Mouse (Mus musculus): ENCODE measurements around the gene Zbtb42. TPM values are rescaled to one million over a fixed set of nuclear protein-coding genes. Genes with fewer than 3 reads are reported as not detected.

Zbtb42 gene
- polyA plus RNA-seq, 1 experiment from 2014 or later = 6.7 TPM

DNA sequence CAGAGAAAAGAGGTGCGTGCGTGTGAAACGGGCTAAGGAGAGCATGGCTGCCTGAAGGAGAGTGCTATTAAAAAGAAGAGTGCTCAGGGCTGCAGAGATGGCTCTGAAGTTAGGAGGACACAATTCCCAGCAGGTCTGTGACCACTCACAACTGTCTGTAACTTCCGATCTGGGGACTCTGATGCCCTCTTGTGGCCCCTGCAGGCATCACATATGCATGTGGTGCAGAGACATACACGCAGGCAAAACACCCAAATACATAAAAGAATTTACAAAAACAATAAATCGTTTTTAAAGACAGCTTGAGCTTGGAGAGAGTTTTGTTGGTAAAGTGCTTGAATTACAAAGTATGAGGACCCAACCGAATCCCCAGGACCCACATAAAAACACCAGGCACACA lies 38.5 kb downstream of the Zbtb42 start:
- ATAC-seq (ENCODE audit: insufficient read depth, low FRiP score, low TSS enrichment) (no peak), DNase-seq (ENCODE audit: low spot score) (peak; percentile 67)
- H3K9me3 ChIP-seq (ENCODE audit: control insufficient read depth, low read length) = no peaks in the 10 kb centered on the region
- 32% methylated on average over 7 of the region's 7 CpGs for WGBS
- H3K27ac ChIP-seq (ENCODE audit: low read depth, low read length) = no peak overlapping the region
- H3K4me2 ChIP-seq (ENCODE audit: low read depth) = no peak overlapping the region
- no peak overlapping the region for H3K9ac ChIP-seq (ENCODE audit: low read length)
- no peak overlapping the region for H3K4me3 ChIP-seq (ENCODE audit: low read depth, low read length)
- H3K27me3 ChIP-seq (ENCODE audit: control insufficient read depth, insufficient read depth, low read length) = peaks cover 19% of the 10 kb centered on the region
- no peaks in the 10 kb centered on the region for H3K36me3 ChIP-seq (ENCODE audit: control insufficient read depth, insufficient read depth, low read length)
- H3K4me1 ChIP-seq (ENCODE audit: control insufficient read depth, insufficient read depth, low read length) = 0 out of 2 replicates have a peak, but pooled peaks cover 5% of the 10 kb centered on the region

DNA sequence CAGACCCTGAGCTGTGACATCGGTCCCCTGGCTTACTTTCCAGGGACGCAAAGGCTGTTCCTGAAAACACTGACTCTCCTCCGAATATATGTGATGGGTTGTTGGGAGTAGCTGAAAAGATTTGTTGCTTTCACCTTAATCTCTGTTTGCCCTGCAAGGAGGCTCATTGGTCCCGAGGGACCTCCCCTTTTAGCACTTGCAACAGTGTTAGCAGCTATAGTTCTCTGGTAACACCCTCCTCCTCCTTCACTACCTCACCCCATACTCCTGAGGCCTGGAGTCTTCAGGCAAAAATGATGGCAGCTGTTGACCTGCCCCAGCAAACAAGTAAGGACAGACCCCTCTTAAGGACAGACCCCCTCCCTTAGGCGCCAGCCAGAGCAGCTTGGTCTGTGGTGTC lies 40.4 kb downstream of the Zbtb42 start:
- H3K4me1 ChIP-seq (ENCODE audit: control insufficient read depth, insufficient read depth, low read length) = peaks cover 11% of the 10 kb centered on the region; the same call in 1 of the 2 replicates
- WGBS = 58% methylated on average over 5 of the region's 5 CpGs
- H3K27me3 ChIP-seq (ENCODE audit: control insufficient read depth, insufficient read depth, low read length) = peaks cover 23% of the 10 kb centered on the region

DNA sequence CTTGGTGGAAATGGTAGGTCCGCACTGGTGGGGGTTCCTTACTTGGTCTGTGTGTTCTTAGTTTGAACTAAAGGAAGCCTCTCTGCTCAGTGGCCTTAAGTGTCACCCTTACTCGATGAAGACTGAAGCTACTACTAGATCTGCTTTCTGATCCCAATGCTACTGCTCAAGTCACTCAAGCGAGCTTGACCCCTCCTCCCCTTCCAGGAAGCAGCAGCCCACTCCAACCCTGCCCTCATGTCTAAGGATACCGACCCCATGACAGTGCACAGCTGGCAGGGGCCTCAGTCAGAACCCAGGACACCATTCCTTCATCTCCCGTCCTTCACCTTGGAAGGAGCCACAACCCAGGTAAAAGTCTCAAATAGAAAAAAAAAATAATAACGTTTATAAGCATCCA lies 41.6 kb downstream of the Zbtb42 start, which contains the start of gene Cep170b:
Gene Cep170b, plus strand, starts transcription at position 240 of the 400 bp plus-strand sequence.
- DNase-seq (ENCODE audit: low spot score) (no peak), ATAC-seq (ENCODE audit: insufficient read depth, low FRiP score, low TSS enrichment) (no peak)
- Histone ChIP-seq H3K4me3 (ENCODE audit: low read depth, low read length) (peak within 1 kb of the TSS; percentile 81), H3K9me3 (ENCODE audit: control insufficient read depth, low read length) (no peaks in the 10 kb centered on the region), H3K4me1 (ENCODE audit: control insufficient read depth, insufficient read depth, low read length) (peaks cover 11% of the 10 kb centered on the region; the same call in 1 of the 2 replicates), H3K9ac (ENCODE audit: low read length) (no peak within 1 kb of the TSS; the same call in 1 of the 2 replicates), H3K4me2 (ENCODE audit: low read depth) (peak within 1 kb of the TSS; percentile 100; the same call in 1 of the 2 replicates), H3K27me3 (ENCODE audit: control insufficient read depth, insufficient read depth, low read length) (peaks cover 23% of the 10 kb centered on the region), H3K27ac (ENCODE audit: low read depth, low read length) (no peak within 1 kb of the TSS), H3K36me3 (ENCODE audit: control insufficient read depth, insufficient read depth, low read length) (no peaks in the 10 kb centered on the region)
- WGBS = 71% methylated on average over 6 of the region's 6 CpGs

More for the DNA sequence above, 40.4 kb downstream of the Zbtb42 start:
- H3K9ac ChIP-seq (ENCODE audit: low read length) = no peak overlapping the region
- ATAC-seq (ENCODE audit: insufficient read depth, low FRiP score, low TSS enrichment) = no peak
- no peaks in the 10 kb centered on the region for H3K9me3 ChIP-seq (ENCODE audit: control insufficient read depth, low read length)
- H3K27ac ChIP-seq (ENCODE audit: low read depth, low read length) = no peak overlapping the region
- H3K36me3 ChIP-seq (ENCODE audit: control insufficient read depth, insufficient read depth, low read length) = no peaks in the 10 kb centered on the region
- no peak for DNase-seq (ENCODE audit: low spot score)
- no peak overlapping the region for H3K4me3 ChIP-seq (ENCODE audit: low read depth, low read length)
- H3K4me2 ChIP-seq (ENCODE audit: low read depth) = no peak overlapping the region

- H3K9ac ChIP-seq (ENCODE audit: low read length) = no peak overlapping the region; the same call in 1 of the 2 replicates
- no peak for DNase-seq (ENCODE audit: low spot score)
- no peak for ATAC-seq (ENCODE audit: insufficient read depth, low FRiP score, low TSS enrichment)
Measured at GRCm38 (mm10) chr12:112720890-112721423, 42.3 kb downstream of the Zbtb42 start.

DNA sequence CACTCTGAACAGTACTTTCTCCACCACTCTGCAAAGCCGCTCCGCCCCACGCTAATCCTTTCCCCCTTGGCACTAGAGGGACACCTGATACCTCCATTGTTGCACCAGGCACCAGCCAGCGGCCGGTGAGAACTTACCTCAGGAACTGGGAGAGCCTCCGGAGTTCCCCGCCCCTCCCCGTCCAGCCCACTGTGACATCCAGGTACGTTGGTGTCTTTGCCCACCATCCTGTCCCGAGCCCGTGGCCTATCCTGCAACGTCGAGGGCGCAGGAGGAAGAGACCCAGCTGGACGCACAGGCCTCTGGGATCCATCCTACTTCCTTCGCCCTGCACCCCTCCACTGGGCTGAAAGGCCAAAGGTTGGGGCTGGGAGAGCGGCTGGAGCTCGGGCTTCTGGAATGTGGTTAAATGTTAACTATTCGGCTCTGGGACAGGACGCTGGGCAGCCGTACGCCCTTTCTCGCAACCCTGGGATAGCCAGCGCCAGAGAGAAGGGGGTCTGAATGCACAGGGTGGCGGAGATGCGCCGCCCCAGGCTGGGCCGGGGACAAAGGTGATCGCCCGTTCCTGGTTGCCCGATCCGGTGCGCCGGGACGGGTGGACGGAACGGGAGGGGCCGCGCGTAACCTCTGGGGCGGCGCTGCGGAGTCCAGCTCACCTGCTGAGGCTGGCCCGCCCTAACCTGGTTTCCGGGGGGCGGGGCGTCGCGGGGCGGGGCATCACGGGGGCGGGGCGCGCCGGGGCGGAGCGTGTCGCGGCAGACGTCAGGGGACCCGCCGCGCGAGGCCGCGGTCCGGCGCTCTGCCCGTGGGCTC lies 43.0 kb downstream of the Zbtb42 start:
- Histone ChIP-seq H3K4me3 (ENCODE audit: low read depth, low read length) (peak overlapping the region; percentile 81), H3K4me2 (ENCODE audit: low read depth) (peak overlapping the region; percentile 100), H3K4me1 (ENCODE audit: control insufficient read depth, insufficient read depth, low read length) (peaks cover 11% of the 10 kb centered on the region; the same call in 1 of the 2 replicates), H3K27ac (ENCODE audit: low read depth, low read length) (no peak overlapping the region), H3K27me3 (ENCODE audit: control insufficient read depth, insufficient read depth, low read length) (peaks cover 23% of the 10 kb centered on the region), H3K9ac (ENCODE audit: low read length) (peak overlapping the region; percentile 73), H3K9me3 (ENCODE audit: control insufficient read depth, low read length) (no peaks in the 10 kb centered on the region), H3K36me3 (ENCODE audit: control insufficient read depth, insufficient read depth, low read length) (no peaks in the 10 kb centered on the region)
- 4% methylated on average over 46 of the region's 69 CpGs for WGBS
- ATAC-seq (ENCODE audit: insufficient read depth, low FRiP score, low TSS enrichment) (peak; percentile 48; the same call in 1 of the 2 replicates), DNase-seq (ENCODE audit: low spot score) (peak; percentile 60)

More at GRCm38 (mm10) chr12:112720890-112721423, 42.3 kb downstream of the Zbtb42 start:
- Histone ChIP-seq H3K9me3 (ENCODE audit: control insufficient read depth, low read length) (no peaks in the 10 kb centered on the region), H3K36me3 (ENCODE audit: control insufficient read depth, insufficient read depth, low read length) (no peaks in the 10 kb centered on the region), H3K27ac (ENCODE audit: low read depth, low read length) (no peak overlapping the region), H3K4me1 (ENCODE audit: control insufficient read depth, insufficient read depth, low read length) (peaks cover 11% of the 10 kb centered on the region; the same call in 1 of the 2 replicates), H3K4me2 (ENCODE audit: low read depth) (peak overlapping the region; percentile 100; the same call in 1 of the 2 replicates), H3K27me3 (ENCODE audit: control insufficient read depth, insufficient read depth, low read length) (peaks cover 23% of the 10 kb centered on the region), H3K4me3 (ENCODE audit: low read depth, low read length) (peak overlapping the region; percentile 81; the same call in 1 of the 2 replicates)
- whole genome bisulfite sequencing = 37% methylated on average over 12 of the region's 12 CpGs

- H3K9ac ChIP-seq (ENCODE audit: low read length) = peak overlapping the region; percentile 73
- H3K4me1 ChIP-seq (ENCODE audit: control insufficient read depth, insufficient read depth, low read length) = peaks cover 11% of the 10 kb centered on the region; the same call in 1 of the 2 replicates
- H3K27ac ChIP-seq (ENCODE audit: low read depth, low read length) = no peak overlapping the region
- H3K9me3 ChIP-seq (ENCODE audit: control insufficient read depth, low read length) = no peaks in the 10 kb centered on the region
- H3K36me3 ChIP-seq (ENCODE audit: control insufficient read depth, insufficient read depth, low read length) = no peaks in the 10 kb centered on the region
- peak overlapping the region; percentile 100 for H3K4me2 ChIP-seq (ENCODE audit: low read depth)
- DNase-seq (ENCODE audit: low spot score) (peak; percentile 26), ATAC-seq (ENCODE audit: insufficient read depth, low FRiP score, low TSS enrichment) (peak; percentile 32; the same call in 1 of the 2 replicates)
- peaks cover 23% of the 10 kb centered on the region for H3K27me3 ChIP-seq (ENCODE audit: control insufficient read depth, insufficient read depth, low read length)
- H3K4me3 ChIP-seq (ENCODE audit: low read depth, low read length) = peak overlapping the region; percentile 81
- under 1% methylated on average over 52 of the region's 75 CpGs for WGBS
Measured at GRCm38 (mm10) chr12:112722240-112723027, 43.8 kb downstream of the Zbtb42 start.

- Histone ChIP-seq H3K27ac (ENCODE audit: low read depth, low read length) (no peak overlapping the region), H3K27me3 (ENCODE audit: control insufficient read depth, insufficient read depth, low read length) (peaks cover 23% of the 10 kb centered on the region)
- 15% methylated on average over 5 of the region's 5 CpGs for WGBS
Measured at GRCm38 (mm10) chr12:112723028-112723330, 44.4 kb downstream of the Zbtb42 start.

GRCm38 (mm10) chr12:112723445-112723844 lies 44.8 kb downstream of the Zbtb42 start:
- ATAC-seq (ENCODE audit: insufficient read depth, low FRiP score, low TSS enrichment) (no peak), DNase-seq (ENCODE audit: low spot score) (no peak)
- Histone ChIP-seq H3K4me3 (ENCODE audit: low read depth, low read length) (peak overlapping the region; percentile 81), H3K27ac (ENCODE audit: low read depth, low read length) (no peak overlapping the region), H3K4me1 (ENCODE audit: control insufficient read depth, insufficient read depth, low read length) (peaks cover 11% of the 10 kb centered on the region; the same call in 1 of the 2 replicates), H3K4me2 (ENCODE audit: low read depth) (peak overlapping the region; percentile 100), H3K36me3 (ENCODE audit: control insufficient read depth, insufficient read depth, low read length) (no peaks in the 10 kb centered on the region), H3K27me3 (ENCODE audit: control insufficient read depth, insufficient read depth, low read length) (peaks cover 23% of the 10 kb centered on the region), H3K9me3 (ENCODE audit: control insufficient read depth, low read length) (no peaks in the 10 kb centered on the region), H3K9ac (ENCODE audit: low read length) (no peak overlapping the region)
- WGBS = 86% methylated on average over 6 of the region's 6 CpGs

More at GRCm38 (mm10) chr12:112723028-112723330, 44.4 kb downstream of the Zbtb42 start:
- Histone ChIP-seq H3K4me1 (ENCODE audit: control insufficient read depth, insufficient read depth, low read length) (peaks cover 11% of the 10 kb centered on the region; the same call in 1 of the 2 replicates), H3K4me3 (ENCODE audit: low read depth, low read length) (peak overlapping the region; percentile 81), H3K36me3 (ENCODE audit: control insufficient read depth, insufficient read depth, low read length) (no peaks in the 10 kb centered on the region), H3K9ac (ENCODE audit: low read length) (peak overlapping the region; percentile 73), H3K4me2 (ENCODE audit: low read depth) (peak overlapping the region; percentile 100), H3K9me3 (ENCODE audit: control insufficient read depth, low read length) (no peaks in the 10 kb centered on the region)
- ATAC-seq (ENCODE audit: insufficient read depth, low FRiP score, low TSS enrichment) (0 out of 2 replicates have a peak, but pooled peaks have one; percentile 4), DNase-seq (ENCODE audit: low spot score) (no peak)

All from neural tube, embryonic 11.5 days (tissue).